Mouse (Mus musculus) embryonic facial prominence, embryonic 13.5 days (tissue): ENCODE data around the gene Mov10. TPM values are rescaled to one million over a fixed set of nuclear protein-coding genes. Genes with fewer than 3 reads are reported as not detected.
"Not testable (repeated sequence)": the region's sequence is repeated elsewhere in the genome, so short reads cannot be mapped to it uniquely, and the experiment has no call there.

Experiments used
- ATAC-seq: fragments of 200-750 bp; cut with Nextera tagmentation; 2 replicates; pipeline ENCODE4 v1.8.0; 2017; ENCODE audit warnings: low read depth; ENCODE audit not compliant: insufficient number of reproducible peaks, insufficient read depth, low FRiP score, low TSS enrichment
- H3K27ac ChIP-seq: fragments of 300-500 bp; sonication (generic); 2 replicates; pipeline ENCODE4 v1.5.1; 2015; ENCODE audit warnings: moderate library complexity, mild to moderate bottlenecking, inconsistent platforms
- H3K27me3 ChIP-seq: fragments of 300-500 bp; sonication (generic); 2 replicates; pipeline ENCODE4 v1.6.1; 2015; ENCODE audit warnings: mild to moderate bottlenecking, inconsistent platforms
- H3K36me3 ChIP-seq: fragments of 300-500 bp; sonication (generic); 2 replicates; pipeline ENCODE4 v1.6.1; 2015; ENCODE audit warnings: mild to moderate bottlenecking, inconsistent platforms
- H3K4me1 ChIP-seq: fragments of 300-500 bp; sonication (generic); 2 replicates; pipeline ENCODE4 v1.6.1; 2015; ENCODE audit warnings: inconsistent platforms
- H3K4me2 ChIP-seq: fragments of 300-500 bp; sonication (generic); 2 replicates; pipeline ENCODE4 v1.6.1; 2015; ENCODE audit warnings: moderate library complexity, mild to moderate bottlenecking, inconsistent platforms
- H3K4me3 ChIP-seq: fragments of 300-500 bp; sonication (generic); 2 replicates; pipeline ENCODE4 v1.5.1; 2015; ENCODE audit warnings: mild to moderate bottlenecking, inconsistent platforms
- H3K9ac ChIP-seq: fragments of 300-500 bp; sonication (generic); 2 replicates; pipeline ENCODE4 v1.6.1; 2015; ENCODE audit warnings: mild to moderate bottlenecking, inconsistent platforms
- H3K9me3 ChIP-seq: fragments of 300-500 bp; sonication (generic); 2 replicates; pipeline ENCODE4 v1.6.1; 2016; ENCODE audit warnings: inconsistent platforms
- WGBS: fragments of 180-500 bp; shearing (Covaris S2); methylation state at CpG from one replicate; pipeline ENCODE4 v1.1.7; 2015; ENCODE audit warnings: mixed read lengths; 5-methylcytosine and 5-hydroxymethylcytosine counted together
- polyA plus RNA-seq: library from polyadenylated mRNA; unstranded; fragments of >200 nt; fragmentation: Nextera tagmentation; extraction: Ambion mirVana; gene quantifications from 2 replicates; pipeline ENCODE4 v1.2.1, GENCODE M21; 2015

Gene Mov10
- polyA plus RNA-seq, 1 experiment from 2014 or later, result 59.7 TPM

GRCm38 (mm10) chr3:104777342-104777741, 41.0 kb downstream of the Mov10 start:
- H3K4me3 ChIP-seq, result peak overlapping the region; percentile 44
- H3K9ac ChIP-seq, result peak overlapping the region; percentile 64

DNA sequence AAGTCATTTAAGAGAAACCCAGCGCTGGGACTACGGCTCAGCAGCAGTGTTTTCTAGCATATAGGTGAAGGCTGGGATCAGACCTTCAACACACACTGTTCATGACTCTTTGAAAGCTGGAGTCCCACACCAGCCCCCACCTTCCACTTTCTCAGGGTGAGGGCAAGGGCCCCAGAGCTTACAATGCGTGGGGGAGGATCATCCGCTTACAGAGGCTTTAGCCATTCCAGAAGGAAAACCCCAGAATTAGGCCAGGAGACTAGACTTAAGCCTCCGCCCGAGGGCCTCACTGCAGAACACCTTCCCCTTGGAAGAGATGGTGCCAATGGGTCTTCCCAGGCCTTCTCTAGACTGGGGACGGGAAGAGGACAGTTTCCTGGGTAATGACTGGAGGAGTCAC, 45.1 kb downstream of the Mov10 start:
- Histone ChIP-seq H3K4me3 (no peak overlapping the region), H3K4me2 (no peak overlapping the region), H3K9ac (peak overlapping the region; percentile 3; the same call in 1 of the 2 replicates), H3K27ac (no peak overlapping the region), H3K4me1 (peaks cover 10% of the 10 kb centered on the region), H3K36me3 (no peaks in the 10 kb centered on the region), H3K27me3 (peaks cover 33% of the 10 kb centered on the region), H3K9me3 (no peaks in the 10 kb centered on the region)
- 71% methylated on average over 7 of the region's 7 CpGs for WGBS
- ATAC-seq, result no peak

More at GRCm38 (mm10) chr3:104777342-104777741, 41.0 kb downstream of the Mov10 start:
- Histone ChIP-seq H3K9me3 (no peaks in the 10 kb centered on the region), H3K4me1 (peaks cover 21% of the 10 kb centered on the region), H3K27ac (no peak overlapping the region), H3K36me3 (no peaks in the 10 kb centered on the region), H3K4me2 (peak overlapping the region; percentile 76), H3K27me3 (peaks cover 72% of the 10 kb centered on the region)
- ATAC-seq, result no peak
- 1% methylated on average over 20 of the region's 20 CpGs for WGBS

DNA sequence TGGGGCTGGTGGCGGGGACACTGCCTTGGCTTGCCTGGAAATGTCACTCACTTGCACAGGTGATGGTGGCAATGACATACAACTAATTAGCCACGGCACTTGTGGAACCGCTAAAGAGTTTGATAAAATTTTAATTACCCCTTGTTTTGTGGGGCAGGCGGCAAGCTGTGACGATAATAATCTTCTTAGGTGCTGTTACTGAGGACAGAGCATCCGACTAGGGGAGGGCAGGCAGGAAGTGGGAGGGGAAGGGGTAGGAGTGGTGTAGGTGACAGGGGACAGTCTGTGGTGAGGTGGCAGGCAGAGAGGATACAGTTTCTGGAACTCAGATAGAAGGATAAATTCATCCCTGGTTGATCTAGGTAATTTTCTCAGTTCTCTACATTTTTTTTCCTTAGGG, 46.9 kb downstream of the Mov10 start:
- 47% methylated on average over 6 of the region's 6 CpGs for WGBS

GRCm38 (mm10) chr3:104770918-104771317, 47.4 kb downstream of the Mov10 start:
- Histone ChIP-seq H3K27me3 (peaks cover 9% of the 10 kb centered on the region), H3K9me3 (no peaks in the 10 kb centered on the region), H3K36me3 (no peaks in the 10 kb centered on the region), H3K9ac (no peak overlapping the region), H3K27ac (peak overlapping the region; percentile 28; the same call in 1 of the 2 replicates), H3K4me1 (peaks cover 10% of the 10 kb centered on the region), H3K4me3 (no peak overlapping the region), H3K4me2 (no peak overlapping the region)
- no peak for ATAC-seq
- WGBS, result 24% methylated on average over 3 of the region's 3 CpGs

More for the DNA sequence above, 46.9 kb downstream of the Mov10 start:
- H3K4me3 ChIP-seq, result no peak overlapping the region
- H3K4me1 ChIP-seq, result peaks cover 10% of the 10 kb centered on the region
- no peaks in the 10 kb centered on the region for H3K36me3 ChIP-seq
- no peak for ATAC-seq
- H3K9ac ChIP-seq, result no peak overlapping the region
- no peak overlapping the region for H3K4me2 ChIP-seq
- H3K27ac ChIP-seq, result no peak overlapping the region
- no peaks in the 10 kb centered on the region for H3K9me3 ChIP-seq
- H3K27me3 ChIP-seq, result peaks cover 15% of the 10 kb centered on the region

- no peak for ATAC-seq
- H3K36me3 ChIP-seq, result no peaks in the 10 kb centered on the region
- no peak overlapping the region for H3K9ac ChIP-seq
- no peak overlapping the region for H3K27ac ChIP-seq
- H3K27me3 ChIP-seq, result 0 out of 2 replicates have a peak, but pooled peaks cover 4% of the 10 kb centered on the region
- H3K9me3 ChIP-seq, result no peaks in the 10 kb centered on the region
- no peak overlapping the region for H3K4me2 ChIP-seq
- H3K4me1 ChIP-seq, result peaks cover 10% of the 10 kb centered on the region
- no peak overlapping the region for H3K4me3 ChIP-seq
- WGBS, result 58% methylated on average over 10 of the region's 10 CpGs
Observed at GRCm38 (mm10) chr3:104770035-104770434, 48.3 kb downstream of the Mov10 start.

- Histone ChIP-seq H3K9me3 (no peaks in the 10 kb centered on the region), H3K9ac (0 out of 2 replicates have a peak overlapping the region, but pooled peaks have one; percentile 16), H3K36me3 (no peaks in the 10 kb centered on the region), H3K27me3 (0 out of 2 replicates have a peak, but pooled peaks cover 4% of the 10 kb centered on the region), H3K27ac (no peak overlapping the region), H3K4me1 (peaks cover 10% of the 10 kb centered on the region), H3K4me2 (no peak overlapping the region), H3K4me3 (no peak overlapping the region)
- WGBS, result 47% methylated on average over 3 of the region's 3 CpGs
- ATAC-seq, result no peak
Observed at GRCm38 (mm10) chr3:104769135-104769534, 49.2 kb downstream of the Mov10 start.

GRCm38 (mm10) chr3:104767716-104768115, 50.6 kb downstream of the Mov10 start:
- no peak overlapping the region for H3K27ac ChIP-seq
- WGBS, result 82% methylated on average over 4 of the region's 4 CpGs
- H3K4me1 ChIP-seq, result peaks cover 10% of the 10 kb centered on the region
- no peak for ATAC-seq
- H3K4me3 ChIP-seq, result no peak overlapping the region
- H3K9me3 ChIP-seq, result no peaks in the 10 kb centered on the region
- 0 out of 2 replicates have a peak, but pooled peaks cover 2% of the 10 kb centered on the region for H3K27me3 ChIP-seq
- no peaks in the 10 kb centered on the region for H3K36me3 ChIP-seq
- H3K9ac ChIP-seq, result no peak overlapping the region
- no peak overlapping the region for H3K4me2 ChIP-seq

DNA sequence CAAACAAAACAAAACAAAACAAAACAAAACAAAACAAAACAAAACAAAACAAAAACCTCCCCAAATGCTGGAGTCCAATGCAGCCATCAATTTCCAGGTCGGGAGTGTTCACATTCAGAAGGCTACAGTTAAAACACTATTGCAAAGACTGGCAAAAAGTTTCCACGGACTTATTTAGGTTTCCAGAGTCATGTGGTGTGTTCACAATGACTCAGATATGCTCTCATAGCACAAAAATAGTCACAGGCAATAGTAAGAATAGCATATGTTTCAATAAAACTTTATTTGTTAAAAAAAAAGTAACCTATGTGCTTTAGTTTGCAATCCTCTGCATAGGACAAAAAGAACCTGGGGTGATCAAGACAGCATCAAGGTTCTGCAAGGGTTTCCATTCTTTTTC, 51.2 kb downstream of the Mov10 start:
- Histone ChIP-seq H3K9me3 (no peaks in the 10 kb centered on the region), H3K27ac (no peak overlapping the region), H3K27me3 (no peaks in the 10 kb centered on the region), H3K4me3 (no peak overlapping the region), H3K36me3 (no peaks in the 10 kb centered on the region), H3K4me1 (peaks cover 10% of the 10 kb centered on the region), H3K9ac (no peak overlapping the region), H3K4me2 (no peak overlapping the region)
- ATAC-seq, result no peak
- 63% methylated on average over 2 of the region's 2 CpGs for WGBS

DNA sequence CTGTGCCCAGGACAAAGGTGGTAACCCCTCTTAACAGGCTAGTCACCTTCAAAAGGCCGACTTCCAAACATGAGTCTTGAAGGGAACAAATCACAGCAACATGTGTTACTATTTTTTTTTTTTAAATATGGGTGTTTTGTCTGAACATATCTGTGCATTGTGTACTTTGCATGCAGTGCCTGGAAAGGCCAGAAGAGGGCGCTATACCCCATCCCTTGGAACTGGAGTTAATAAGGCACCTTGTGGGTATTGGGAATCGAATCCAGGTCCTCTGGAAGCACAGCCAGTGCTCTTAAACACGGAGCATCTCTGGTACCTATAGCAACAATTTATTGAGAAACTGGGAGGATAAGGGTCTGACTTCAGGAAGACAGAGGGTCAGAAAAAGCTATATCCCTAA, 53.3 kb downstream of the Mov10 start:
- H3K36me3 ChIP-seq, result no peaks in the 10 kb centered on the region
- no peaks in the 10 kb centered on the region for H3K9me3 ChIP-seq
- H3K4me2 ChIP-seq, result no peak overlapping the region
- H3K27ac ChIP-seq, result no peak overlapping the region
- peaks cover 7% of the 10 kb centered on the region; the same call in 1 of the 2 replicates for H3K27me3 ChIP-seq
- 20% methylated on average over 4 of the region's 4 CpGs for WGBS
- H3K9ac ChIP-seq, result no peak overlapping the region
- ATAC-seq, result no peak
- H3K4me3 ChIP-seq, result no peak overlapping the region
- H3K4me1 ChIP-seq, result 0 out of 2 replicates have a peak, but pooled peaks cover 2% of the 10 kb centered on the region

DNA sequence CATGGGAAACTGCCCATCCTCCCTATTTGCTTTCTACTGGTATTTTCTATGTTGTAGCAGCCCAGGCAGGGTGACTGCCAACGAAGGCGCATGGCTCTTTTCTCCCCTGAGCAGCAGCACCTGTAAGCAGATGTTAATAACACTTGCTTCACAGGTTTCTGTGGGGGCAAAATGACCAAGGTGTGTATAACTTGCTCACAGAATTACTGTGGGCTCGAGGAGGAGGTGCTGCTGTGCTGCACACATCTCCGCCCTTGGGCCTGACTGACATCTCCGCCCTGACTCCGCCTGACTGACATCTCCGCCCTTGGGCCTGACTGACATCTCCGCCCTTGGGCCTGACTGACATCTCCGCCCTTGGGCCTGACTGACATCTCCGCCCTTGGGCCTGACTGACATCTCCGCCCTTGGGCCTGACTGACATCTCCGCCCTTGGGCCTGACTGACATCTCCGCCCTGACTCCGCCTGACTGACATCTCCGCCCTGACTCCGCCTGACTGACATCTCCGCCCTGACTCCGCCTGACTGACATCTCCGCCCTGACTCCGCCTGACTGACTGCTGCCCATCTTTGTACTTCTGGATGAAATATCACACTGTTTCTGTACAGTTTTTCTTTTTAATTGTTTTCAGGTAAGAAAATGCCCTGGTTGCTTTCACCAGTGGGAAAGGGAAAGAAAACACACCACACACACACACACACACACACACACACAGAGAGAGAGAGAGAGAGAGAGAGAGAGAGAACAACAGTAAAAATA, 56.1 kb downstream of the Mov10 start:
- peaks cover 20% of the 10 kb centered on the region for H3K27me3 ChIP-seq
- H3K4me3 ChIP-seq, H3K36me3 ChIP-seq, H3K4me1 ChIP-seq, H3K9me3 ChIP-seq, H3K9ac ChIP-seq, H3K27ac ChIP-seq, ATAC-seq: not testable (repeated sequence)
- WGBS, result 17% methylated on average over 20 of the region's 20 CpGs
- H3K4me2 ChIP-seq, result peak overlapping the region; percentile 32; the same call in 1 of the 2 replicates

- H3K36me3 ChIP-seq, result no peaks in the 10 kb centered on the region
- no peaks in the 10 kb centered on the region for H3K9me3 ChIP-seq
- peak overlapping the region; percentile 67 for H3K9ac ChIP-seq
- peaks cover 13% of the 10 kb centered on the region; the same call in 1 of the 2 replicates for H3K4me1 ChIP-seq
- peak overlapping the region; percentile 41 for H3K4me3 ChIP-seq
- peaks cover 20% of the 10 kb centered on the region for H3K27me3 ChIP-seq
- H3K27ac ChIP-seq, result no peak overlapping the region
- peak overlapping the region; percentile 68 for H3K4me2 ChIP-seq
- WGBS, result 2% methylated on average over 5 of the region's 5 CpGs
- ATAC-seq, result no peak
Observed at GRCm38 (mm10) chr3:104758869-104759268, 59.5 kb downstream of the Mov10 start.

GRCm38 (mm10) chr3:104758406-104758805, 60.0 kb downstream of the Mov10 start:
- Histone ChIP-seq H3K27ac (no peak overlapping the region), H3K27me3 (peaks cover 23% of the 10 kb centered on the region), H3K4me2 (peak overlapping the region; percentile 68), H3K4me3 (peak overlapping the region; percentile 41), H3K9ac (peak overlapping the region; percentile 67), H3K9me3 (no peaks in the 10 kb centered on the region), H3K36me3 (no peaks in the 10 kb centered on the region), H3K4me1 (peaks cover 13% of the 10 kb centered on the region; the same call in 1 of the 2 replicates)
- whole genome bisulfite sequencing, result 2% methylated on average over 27 of the region's 27 CpGs
- ATAC-seq, result peak; percentile 78; the same call in 1 of the 2 replicates
